Mouse (Mus musculus): Measurements from ENCODE around the gene N6amt1. TPM values are rescaled to one million over a fixed set of nuclear protein-coding genes. Genes with fewer than 3 reads are reported as not detected.

The N6amt1 gene
- polyA plus RNA-seq, 1 experiment from 2014 or later = 23.6 TPM

DNA sequence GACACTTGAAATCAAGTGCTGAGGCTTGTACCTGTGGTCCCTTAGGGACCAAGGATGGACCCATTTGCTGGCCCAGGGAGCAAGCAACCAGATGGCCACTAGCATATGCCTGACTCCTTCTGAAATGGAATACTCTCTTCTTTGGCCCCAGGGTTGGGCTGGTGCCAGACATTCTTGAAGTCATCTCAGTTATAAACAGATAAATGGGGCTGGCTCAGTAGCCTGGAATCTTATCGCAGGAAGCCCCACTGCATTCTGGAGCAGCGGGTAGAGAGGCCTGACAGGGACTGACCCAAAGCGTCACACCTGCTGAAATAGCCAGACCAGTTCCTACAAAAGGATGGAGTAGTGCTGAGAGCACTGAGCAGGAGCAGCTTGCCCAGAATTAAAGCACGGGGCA, 10.2 kb downstream of the N6amt1 start:
- H3K4me2 ChIP-seq (ENCODE audit: low read depth, low read length) = no peak overlapping the region
- WGBS = 66% methylated on average over 4 of the region's 4 CpGs
- H3K9me3 ChIP-seq (ENCODE audit: control insufficient read depth, low read length) = no peaks in the 10 kb centered on the region
- no peaks in the 10 kb centered on the region; the same call in 1 of the 2 replicates for H3K4me1 ChIP-seq (replicated peaks; ENCODE audit: control insufficient read depth, insufficient read depth, low read length)
- peak; percentile 49; the same call in 1 of the 2 replicates for ATAC-seq (ENCODE audit: low read depth)
- H3K27me3 ChIP-seq (ENCODE audit: control insufficient read depth, insufficient read depth, low read depth, low read length) = no peaks in the 10 kb centered on the region
- H3K36me3 ChIP-seq (ENCODE audit: control insufficient read depth, insufficient read depth, low read length) = peaks cover 20% of the 10 kb centered on the region
- H3K4me3 ChIP-seq (ENCODE audit: low read length) = no peak overlapping the region
- no peak overlapping the region for H3K9ac ChIP-seq (ENCODE audit: low read length)
- H3K27ac ChIP-seq (ENCODE audit: low read length) = no peak overlapping the region

GRCm38 (mm10) chr16:87366035-87366434, 12.1 kb downstream of the N6amt1 start:
- Histone ChIP-seq H3K9ac (ENCODE audit: low read length) (no peak overlapping the region), H3K4me2 (ENCODE audit: low read depth, low read length) (no peak overlapping the region), H3K27me3 (ENCODE audit: control insufficient read depth, insufficient read depth, low read depth, low read length) (no peaks in the 10 kb centered on the region), H3K27ac (ENCODE audit: low read length) (no peak overlapping the region), H3K9me3 (ENCODE audit: control insufficient read depth, low read length) (no peaks in the 10 kb centered on the region), H3K4me3 (ENCODE audit: low read length) (no peak overlapping the region), H3K36me3 (ENCODE audit: control insufficient read depth, insufficient read depth, low read length) (peaks cover 19% of the 10 kb centered on the region), H3K4me1 (replicated peaks; ENCODE audit: control insufficient read depth, insufficient read depth, low read length) (no peaks in the 10 kb centered on the region; the same call in 1 of the 2 replicates)
- WGBS = 66% methylated on average over 10 of the region's 10 CpGs
- ATAC-seq (ENCODE audit: low read depth) = no peak

- 92% methylated on average over 6 of the region's 6 CpGs for WGBS
- no peak for ATAC-seq (ENCODE audit: low read depth)
- Histone ChIP-seq H3K27me3 (ENCODE audit: control insufficient read depth, insufficient read depth, low read depth, low read length) (no peaks in the 10 kb centered on the region), H3K4me1 (replicated peaks; ENCODE audit: control insufficient read depth, insufficient read depth, low read length) (no peaks in the 10 kb centered on the region; the same call in 1 of the 2 replicates), H3K27ac (ENCODE audit: low read length) (no peak overlapping the region), H3K9me3 (ENCODE audit: control insufficient read depth, low read length) (no peaks in the 10 kb centered on the region), H3K4me3 (ENCODE audit: low read length) (no peak overlapping the region), H3K4me2 (ENCODE audit: low read depth, low read length) (no peak overlapping the region), H3K36me3 (ENCODE audit: control insufficient read depth, insufficient read depth, low read length) (peaks cover 19% of the 10 kb centered on the region), H3K9ac (ENCODE audit: low read length) (no peak overlapping the region)
Observed at GRCm38 (mm10) chr16:87366445-87366844, 12.5 kb downstream of the N6amt1 start.

DNA sequence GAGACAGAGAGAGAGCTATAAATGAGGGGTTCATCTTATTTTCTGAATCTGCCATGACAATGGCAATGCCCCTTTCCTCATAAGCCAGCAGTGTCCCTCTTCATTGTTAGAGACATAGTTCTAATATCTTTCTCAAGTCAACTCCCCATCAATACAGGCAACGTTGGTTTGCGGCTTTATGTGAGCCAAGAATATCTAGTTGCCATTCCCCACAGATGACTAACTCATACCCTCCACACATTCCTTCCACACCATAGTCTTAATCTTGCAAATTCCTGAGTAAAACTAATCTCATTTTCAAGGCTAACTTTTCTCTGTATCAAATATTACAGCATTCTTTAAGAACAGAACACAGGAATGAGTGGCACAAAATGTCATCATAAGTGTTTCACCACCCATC, 29.0 kb downstream of the N6amt1 start:
- WGBS = 81% methylated on average over 2 of the region's 2 CpGs
- Histone ChIP-seq H3K9ac (ENCODE audit: low read length) (no peak overlapping the region), H3K27me3 (ENCODE audit: control insufficient read depth, insufficient read depth, low read depth, low read length) (no peaks in the 10 kb centered on the region), H3K4me1 (replicated peaks; ENCODE audit: control insufficient read depth, insufficient read depth, low read length) (no peaks in the 10 kb centered on the region), H3K4me2 (ENCODE audit: low read depth, low read length) (no peak overlapping the region), H3K9me3 (ENCODE audit: control insufficient read depth, low read length) (no peaks in the 10 kb centered on the region), H3K36me3 (ENCODE audit: control insufficient read depth, insufficient read depth, low read length) (peaks cover 48% of the 10 kb centered on the region), H3K27ac (ENCODE audit: low read length) (no peak overlapping the region), H3K4me3 (ENCODE audit: low read length) (no peak overlapping the region)
- ATAC-seq (ENCODE audit: low read depth) = no peak

DNA sequence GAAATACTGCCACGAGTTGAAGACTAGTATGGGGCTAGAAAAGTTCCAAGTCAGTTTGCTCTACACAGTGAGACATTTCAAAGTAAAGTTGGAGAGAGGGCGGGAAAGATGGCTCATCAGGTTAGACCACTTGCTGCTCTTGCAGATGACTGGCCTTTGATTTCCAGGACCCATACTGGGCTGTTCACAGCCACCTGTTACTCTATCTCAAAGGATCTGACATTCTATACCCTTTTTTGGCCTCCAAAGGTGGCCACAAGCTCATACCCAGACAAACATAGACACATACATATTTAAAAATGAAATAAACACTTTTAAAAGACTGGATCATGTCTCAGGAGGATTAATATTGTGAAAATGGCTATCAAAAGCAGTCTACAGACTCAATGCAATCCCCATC, 30.4 kb downstream of the N6amt1 start:
- WGBS = 80% methylated on average over 2 of the region's 2 CpGs
- H3K4me2 ChIP-seq (ENCODE audit: low read depth, low read length) = no peak overlapping the region
- no peak overlapping the region for H3K27ac ChIP-seq (ENCODE audit: low read length)
- ATAC-seq (ENCODE audit: low read depth) = no peak
- H3K4me1 ChIP-seq (replicated peaks; ENCODE audit: control insufficient read depth, insufficient read depth, low read length) = no peaks in the 10 kb centered on the region
- no peak overlapping the region for H3K9ac ChIP-seq (ENCODE audit: low read length)
- no peaks in the 10 kb centered on the region for H3K27me3 ChIP-seq (ENCODE audit: control insufficient read depth, insufficient read depth, low read depth, low read length)
- H3K36me3 ChIP-seq (ENCODE audit: control insufficient read depth, insufficient read depth, low read length) = peaks cover 39% of the 10 kb centered on the region
- H3K9me3 ChIP-seq (ENCODE audit: control insufficient read depth, low read length) = no peaks in the 10 kb centered on the region
- H3K4me3 ChIP-seq (ENCODE audit: low read length) = no peak overlapping the region

- H3K36me3 ChIP-seq (ENCODE audit: control insufficient read depth, insufficient read depth, low read length) = peaks cover 14% of the 10 kb centered on the region
- no peak overlapping the region for H3K4me3 ChIP-seq (ENCODE audit: low read length)
- no peaks in the 10 kb centered on the region for H3K4me1 ChIP-seq (replicated peaks; ENCODE audit: control insufficient read depth, insufficient read depth, low read length)
- 87% methylated on average over 3 of the region's 3 CpGs for WGBS
- no peaks in the 10 kb centered on the region for H3K27me3 ChIP-seq (ENCODE audit: control insufficient read depth, insufficient read depth, low read depth, low read length)
- no peak overlapping the region for H3K9ac ChIP-seq (ENCODE audit: low read length)
- H3K27ac ChIP-seq (ENCODE audit: low read length) = no peak overlapping the region
- no peak for ATAC-seq (ENCODE audit: low read depth)
- H3K4me2 ChIP-seq (ENCODE audit: low read depth, low read length) = no peak overlapping the region
- no peaks in the 10 kb centered on the region for H3K9me3 ChIP-seq (ENCODE audit: control insufficient read depth, low read length)
Observed at GRCm38 (mm10) chr16:87387444-87387977, 33.5 kb downstream of the N6amt1 start.

GRCm38 (mm10) chr16:87393813-87394548, 40.0 kb downstream of the N6amt1 start:
- Histone ChIP-seq H3K27ac (ENCODE audit: low read length) (no peak overlapping the region), H3K4me1 (replicated peaks; ENCODE audit: control insufficient read depth, insufficient read depth, low read length) (no peaks in the 10 kb centered on the region), H3K9me3 (ENCODE audit: control insufficient read depth, low read length) (no peaks in the 10 kb centered on the region), H3K4me2 (ENCODE audit: low read depth, low read length) (no peak overlapping the region), H3K36me3 (ENCODE audit: control insufficient read depth, insufficient read depth, low read length) (peaks cover 32% of the 10 kb centered on the region), H3K27me3 (ENCODE audit: control insufficient read depth, insufficient read depth, low read depth, low read length) (no peaks in the 10 kb centered on the region), H3K9ac (ENCODE audit: low read length) (no peak overlapping the region), H3K4me3 (ENCODE audit: low read length) (no peak overlapping the region)
- 41% methylated on average over 16 of the region's 16 CpGs for WGBS
- peak; percentile 78 for ATAC-seq (ENCODE audit: low read depth)

GRCm38 (mm10) chr16:87405001-87405400, 51.0 kb downstream of the N6amt1 start:
- Histone ChIP-seq H3K9ac (ENCODE audit: low read length) (no peak overlapping the region), H3K27me3 (ENCODE audit: control insufficient read depth, insufficient read depth, low read depth, low read length) (no peaks in the 10 kb centered on the region), H3K27ac (ENCODE audit: low read length) (no peak overlapping the region), H3K4me2 (ENCODE audit: low read depth, low read length) (no peak overlapping the region), H3K4me3 (ENCODE audit: low read length) (no peak overlapping the region), H3K4me1 (replicated peaks; ENCODE audit: control insufficient read depth, insufficient read depth, low read length) (no peaks in the 10 kb centered on the region), H3K36me3 (ENCODE audit: control insufficient read depth, insufficient read depth, low read length) (peaks cover 43% of the 10 kb centered on the region), H3K9me3 (ENCODE audit: control insufficient read depth, low read length) (no peaks in the 10 kb centered on the region)
- 83% methylated on average over 3 of the region's 3 CpGs for WGBS
- ATAC-seq (ENCODE audit: low read depth) = no peak
